Mouse (Mus musculus) left cerebral cortex, adult 2 months (tissue): ENCODE data around the gene Ap1s2. TPM values are rescaled to one million over a fixed set of nuclear protein-coding genes. Genes with fewer than 3 reads are reported as not detected.

Experiments
- DNase-seq, 2 experiments: peaks; one replicate each; pipeline ENCODE4 v3.0.0; 2021 to 2022; ENCODE audit warnings: low spot score in 2 of 2, mixed read lengths in 1 of 2; ENCODE audit errors: extremely low spot score in 1 of 2
- H3K27ac ChIP-seq: fragments of 200-600 bp; 2 replicates; pipeline ENCODE4 v1.8.1; 2022
- H3K4me3 ChIP-seq: fragments of 200-600 bp; 2 replicates; pipeline ENCODE4 v1.8.1; 2022
- CTCF ChIP-seq: fragments of 200-600 bp; IDR thresholded peaks from 2 replicates; pipeline ENCODE4 v1.8.1; 2022; ENCODE audit warnings: antibody characterized with exemption, mild to moderate bottlenecking, moderate library complexity
- intact Hi-C: fragments of 180-260 bp; cut with DNase I; formaldehyde crosslinking; loops from one replicate; pipeline ENCODE4 v1.15.1; 2025
- long read RNA-seq, 2 experiments: library from polyadenylated mRNA; stranded (forward); transcript quantifications; one replicate each; pipeline ENCODE4 v2.0.0; 2021; ENCODE audit warnings: borderline mapping rate in 2 of 2
- total RNA-seq, 2 experiments: library from RNA; stranded (reverse); gene quantifications; 2 replicates each; pipeline ENCODE4 v1.2.3; 2021

Ap1s2 gene
- total RNA-seq: 10 to 100 TPM; 30.3 to 39.9 TPM
- long read RNA-seq, experiment 1, partial matches to known transcripts: 0 of 30 reads
- long read RNA-seq, experiment 1, other reads (novel, unspliced or antisense): 26 of 30 reads
- long read RNA-seq, experiment 2, partial matches to known transcripts: 1 of 23 reads
- long read RNA-seq, experiment 2, other reads (novel, unspliced or antisense): 19 of 23 reads

DNA sequence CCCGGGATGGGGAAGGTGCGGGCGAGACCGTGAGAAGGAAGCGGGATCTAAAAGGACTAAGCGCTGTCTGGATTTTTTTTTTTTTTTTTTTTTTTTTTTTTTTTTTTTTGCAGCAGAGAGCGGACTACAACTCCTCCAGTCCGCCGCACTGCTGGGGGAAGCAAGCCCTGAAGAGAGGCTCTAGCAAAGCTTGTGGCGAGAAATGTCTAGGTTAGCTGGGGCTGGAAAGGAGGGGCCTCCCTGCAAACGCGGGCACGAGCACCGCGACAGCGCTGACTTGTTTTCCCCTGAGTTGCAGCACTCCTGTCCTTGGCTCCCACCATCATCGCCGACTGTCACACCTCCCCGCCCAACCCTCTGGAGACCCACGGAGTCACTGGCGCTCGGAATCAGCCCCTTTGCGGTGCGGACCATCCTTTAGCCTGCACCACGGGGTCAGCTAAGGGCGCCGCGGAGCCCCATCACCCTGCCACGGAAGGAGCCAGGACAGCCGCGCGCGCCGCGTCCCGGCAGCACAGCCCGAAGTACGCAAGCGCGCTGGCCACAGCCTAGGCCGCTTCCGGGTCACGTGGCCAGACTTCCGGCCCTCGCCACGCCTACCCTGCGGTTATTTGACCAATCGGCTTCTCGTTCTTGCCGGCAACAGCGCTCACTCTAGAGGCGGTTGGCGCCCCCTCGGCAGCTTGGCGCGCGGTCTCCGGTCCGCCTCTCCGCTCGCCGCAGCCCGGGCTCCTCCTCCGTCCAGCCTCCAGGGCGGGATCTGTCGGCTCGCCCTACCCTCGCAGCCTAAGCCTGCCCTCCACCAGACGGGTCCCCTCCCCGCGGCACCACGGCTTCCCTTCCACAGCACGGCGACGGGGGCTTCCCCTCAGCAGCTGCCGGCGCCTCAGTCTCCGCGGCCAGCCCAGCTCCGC is at the start of gene Ap1s2:
TSS of gene Ap1s2 (plus strand) at position 681 of the 914 bp plus-strand sequence.
- TF ChIP-seq CTCF: peak; percentile 23
- intact Hi-C loops: loop anchor here (1.0 to 2.0 kb wide), 3 partner anchors 50 to 81 kb away; partner anchors contain the start of gene Zrsr2
- Histone ChIP-seq H3K4me3 (peak within 1 kb of the TSS; percentile 64), H3K27ac (peak within 1 kb of the TSS; percentile 72)
- DNase-seq: peak; percentile 89 to 93

DNA sequence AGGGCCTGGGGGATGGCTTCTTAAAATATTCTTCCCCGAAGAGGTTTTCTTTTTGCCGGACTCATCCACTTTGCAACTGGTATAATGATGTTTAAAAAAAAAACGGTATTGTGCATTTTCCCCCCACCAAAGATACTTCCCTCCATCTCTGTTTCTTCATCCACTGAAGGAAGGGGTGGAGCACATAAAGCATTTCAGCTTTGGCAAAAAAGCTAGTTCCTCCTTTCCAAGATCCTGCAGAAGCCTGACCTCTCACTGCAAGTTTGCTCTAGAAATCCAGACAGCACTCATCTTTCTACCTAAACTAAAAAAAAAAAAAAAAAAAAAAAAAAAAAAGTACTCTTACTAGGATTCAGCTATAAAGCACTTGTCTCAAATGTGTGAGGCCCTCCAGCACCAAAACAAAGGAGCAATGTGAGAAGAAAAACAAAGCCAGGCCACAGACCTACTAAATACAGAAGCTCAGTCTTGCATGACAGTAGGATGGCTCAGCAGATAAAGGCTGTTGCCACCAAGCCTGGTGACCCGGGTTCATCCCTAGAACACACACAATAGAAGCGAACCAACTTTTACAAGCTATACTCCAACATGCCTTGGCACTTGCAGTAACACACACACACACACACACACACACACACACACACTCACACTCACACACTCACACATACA is 41.0 kb upstream of the Ap1s2 start:
- intact Hi-C loops: no loop called here
- no peak overlapping the region for H3K4me3 ChIP-seq
- no peak for TF ChIP-seq CTCF
- no peak overlapping the region for H3K27ac ChIP-seq
- DNase-seq: no peak

DNA sequence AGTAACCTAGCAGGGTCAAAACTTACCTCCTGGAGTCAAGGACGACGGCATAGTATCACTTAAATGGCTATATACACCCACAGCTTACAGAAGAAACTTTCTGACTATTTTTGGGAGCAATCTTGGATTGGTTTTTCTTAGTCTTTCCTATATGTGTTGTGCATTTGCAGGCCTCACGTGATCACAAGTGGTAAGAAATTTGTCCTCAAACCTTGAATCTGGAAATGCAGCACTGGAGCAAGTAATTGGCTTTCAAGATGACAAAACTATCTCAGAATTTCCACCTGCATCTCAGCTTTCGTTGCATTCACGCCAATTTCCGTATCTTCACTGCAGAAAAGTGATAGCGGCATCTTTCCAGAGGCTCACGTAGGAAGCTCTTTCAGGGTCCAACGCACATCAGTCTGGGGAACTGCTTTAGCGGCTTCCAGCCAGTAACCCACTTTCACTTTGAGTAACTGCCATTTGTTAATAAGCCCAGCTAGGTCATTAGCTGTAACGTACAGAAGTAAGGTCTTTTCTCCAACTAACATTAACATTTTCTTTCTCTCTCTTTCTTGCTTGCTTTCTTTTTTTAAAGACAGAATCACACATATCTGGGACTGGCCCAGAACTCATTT is 40.0 kb upstream of the Ap1s2 start:
- TF ChIP-seq CTCF: no peak
- H3K27ac ChIP-seq: no peak overlapping the region
- H3K4me3 ChIP-seq: no peak overlapping the region
- no peak for DNase-seq
- intact Hi-C loops: no loop called here

DNA sequence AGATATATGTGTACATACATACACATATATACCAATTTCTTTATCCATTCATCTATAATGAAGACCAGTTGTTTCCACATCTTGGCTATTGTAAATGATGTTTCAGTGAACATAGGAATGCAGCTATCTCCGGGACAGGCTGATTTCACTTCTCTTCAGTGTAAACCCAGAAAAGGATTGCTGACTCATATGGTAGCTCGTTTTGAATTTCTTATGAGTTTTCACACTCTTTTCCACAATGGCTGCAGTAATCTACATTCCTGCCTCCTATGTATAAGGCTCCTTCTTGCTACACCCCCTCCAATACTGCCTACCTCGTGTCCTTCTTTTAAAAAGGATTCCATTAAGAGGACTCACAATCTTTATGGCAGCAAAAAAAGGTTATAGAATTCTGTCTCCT is 32.9 kb upstream of the Ap1s2 start:
- no peak overlapping the region for H3K4me3 ChIP-seq
- DNase-seq: no peak
- intact Hi-C loops: no loop called here
- no peak overlapping the region for H3K27ac ChIP-seq
- TF ChIP-seq CTCF: no peak

DNA sequence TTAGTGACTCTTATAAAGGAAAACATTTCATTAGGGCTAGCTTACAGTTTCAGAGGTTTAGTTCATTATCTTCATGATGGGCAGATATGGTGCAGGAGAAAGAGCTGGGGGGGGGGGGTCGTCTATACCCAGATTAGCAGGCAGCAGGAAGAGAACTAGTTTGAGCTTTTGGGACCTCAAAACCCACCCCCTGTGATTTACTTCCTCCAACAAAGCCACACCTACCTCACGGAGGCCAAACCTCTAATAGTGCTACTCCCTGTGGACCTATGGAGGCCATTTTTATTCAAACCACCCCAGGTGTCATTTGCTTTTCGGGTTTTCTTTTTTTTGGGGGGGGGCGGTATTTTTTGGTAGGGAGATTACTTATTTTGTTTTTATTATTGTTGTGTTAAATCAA is 32.2 kb upstream of the Ap1s2 start:
- no peak for DNase-seq
- TF ChIP-seq CTCF: no peak
- Histone ChIP-seq H3K4me3 (no peak overlapping the region), H3K27ac (no peak overlapping the region)
- intact Hi-C loops: no loop called here

DNA sequence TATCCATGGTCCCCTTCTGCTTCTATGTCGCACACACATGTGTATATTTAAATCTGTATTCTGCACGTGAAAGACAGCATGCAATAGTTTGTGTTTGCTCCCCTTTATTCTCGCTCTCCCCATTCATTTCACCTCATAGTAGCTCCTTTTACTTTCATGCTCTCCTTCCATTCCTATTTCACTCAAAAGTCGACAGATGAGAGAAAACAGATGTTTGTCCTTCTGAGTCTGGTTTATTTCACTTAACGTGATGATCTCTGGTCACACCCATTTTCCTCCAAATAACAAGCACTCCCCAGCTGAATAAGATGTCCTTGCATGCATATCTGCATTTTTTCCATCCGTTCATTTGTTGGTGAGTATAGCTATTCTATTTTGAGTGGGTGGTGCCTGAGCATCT is 29.8 kb upstream of the Ap1s2 start:
- intact Hi-C loops: loop anchor here (2.0 kb wide), 1 partner anchor 30 kb away; no protein-coding TSS in a partner anchor
- no peak for DNase-seq
- Histone ChIP-seq H3K4me3 (no peak overlapping the region), H3K27ac (no peak overlapping the region)
- no peak for TF ChIP-seq CTCF

DNA sequence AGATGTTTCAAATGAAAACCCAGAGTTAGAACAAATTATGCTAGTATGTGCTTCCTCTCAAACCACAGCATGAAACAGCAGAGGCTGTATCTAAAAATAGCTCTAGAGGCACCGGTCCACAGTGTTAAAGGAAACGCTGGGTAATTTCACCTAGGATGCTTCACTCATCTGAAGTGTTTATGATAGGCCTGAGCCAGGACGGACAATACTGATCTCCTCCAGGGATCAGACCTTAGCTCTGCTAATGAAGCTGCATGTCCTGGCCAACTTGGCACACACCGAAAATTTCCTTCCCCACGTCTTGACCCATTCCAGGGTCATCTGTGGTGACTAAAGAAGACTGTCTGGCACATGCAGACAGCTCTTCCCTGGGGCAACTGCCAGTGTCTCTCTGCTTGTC is 29.4 kb upstream of the Ap1s2 start:
- intact Hi-C loops: loop anchor here (2.0 kb wide), 1 partner anchor 31 kb away; no protein-coding TSS in a partner anchor
- H3K27ac ChIP-seq: peak overlapping the region; percentile 42; the same call in 1 of the 2 replicates
- no peak for TF ChIP-seq CTCF
- no peak for DNase-seq
- no peak overlapping the region for H3K4me3 ChIP-seq

DNA sequence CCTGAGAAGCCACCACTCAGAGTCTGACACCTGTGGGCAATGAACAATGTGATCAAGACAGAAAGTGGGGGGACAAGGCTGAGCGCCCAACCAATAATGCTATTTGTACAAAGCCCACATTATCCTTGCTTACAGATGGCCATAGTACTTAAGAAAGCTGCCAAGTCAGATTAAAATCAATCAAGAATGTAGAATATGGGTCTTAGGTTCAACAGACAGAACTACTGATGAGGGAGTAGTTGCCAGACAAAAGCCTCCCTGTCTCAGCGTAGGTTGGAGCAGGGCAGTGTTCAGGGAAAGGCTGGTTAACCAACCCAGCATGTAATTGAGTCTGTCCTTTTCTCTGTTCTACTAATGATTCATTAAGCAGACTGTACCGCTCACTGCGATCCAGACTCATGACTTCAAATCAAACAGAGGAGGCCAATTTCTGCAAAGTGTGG is 23.3 kb upstream of the Ap1s2 start:
- intact Hi-C loops: no loop called here
- H3K4me3 ChIP-seq: no peak overlapping the region
- H3K27ac ChIP-seq: no peak overlapping the region
- DNase-seq: no peak
- no peak for TF ChIP-seq CTCF

DNA sequence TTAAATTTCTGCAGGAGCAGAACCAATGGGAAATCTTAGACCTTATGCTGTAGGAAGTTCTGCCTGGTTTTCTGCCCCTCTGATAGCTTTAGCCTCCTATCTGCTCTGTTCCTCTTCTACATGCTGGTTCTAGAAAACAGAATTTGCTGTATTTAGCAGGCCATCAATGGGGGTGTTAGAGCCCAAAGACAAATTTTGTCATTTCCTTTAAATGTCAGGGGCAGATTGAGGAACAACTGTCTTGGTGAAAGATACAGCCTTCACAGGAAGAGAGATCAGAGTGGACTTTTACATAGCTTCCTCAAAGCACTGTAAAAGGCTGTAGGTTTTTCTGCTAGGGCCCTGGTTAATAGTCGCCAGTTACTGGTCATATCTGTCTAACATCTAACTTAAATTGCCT is 11.5 kb upstream of the Ap1s2 start:
- Histone ChIP-seq H3K4me3 (no peak overlapping the region), H3K27ac (no peak overlapping the region)
- no peak for TF ChIP-seq CTCF
- DNase-seq: no peak
- intact Hi-C loops: no loop called here

DNA sequence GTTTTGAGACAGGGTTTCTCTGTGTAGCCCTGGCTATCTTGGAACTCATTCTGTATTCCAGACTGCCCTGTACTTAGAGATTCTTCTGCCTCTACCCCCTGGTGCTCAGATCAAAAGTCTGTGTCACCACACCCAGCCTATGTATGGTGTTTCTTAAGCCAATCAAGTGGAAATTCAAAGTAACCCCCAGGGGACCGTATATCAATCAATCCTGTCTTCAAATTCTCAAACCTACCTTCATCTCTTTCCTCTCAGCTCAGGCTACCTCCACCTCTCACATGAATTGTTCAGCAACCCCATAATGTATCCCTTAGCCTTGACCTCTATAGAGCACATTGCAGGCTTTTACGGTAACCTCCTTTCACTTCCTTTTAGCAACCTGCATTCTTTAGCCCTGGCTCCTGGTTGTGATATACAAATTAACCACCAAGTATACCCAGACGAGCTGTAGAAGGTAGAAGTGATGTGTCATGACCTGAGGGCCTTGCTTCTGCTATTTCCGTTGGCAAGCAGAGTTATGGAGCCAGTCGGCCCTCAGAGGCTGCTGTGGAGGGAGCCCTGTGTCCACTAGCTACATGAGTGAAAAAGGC is 9.3 kb upstream of the Ap1s2 start:
- H3K27ac ChIP-seq: no peak overlapping the region
- no peak for DNase-seq
- TF ChIP-seq CTCF: no peak
- no peak overlapping the region for H3K4me3 ChIP-seq
- intact Hi-C loops: no loop called here

DNA sequence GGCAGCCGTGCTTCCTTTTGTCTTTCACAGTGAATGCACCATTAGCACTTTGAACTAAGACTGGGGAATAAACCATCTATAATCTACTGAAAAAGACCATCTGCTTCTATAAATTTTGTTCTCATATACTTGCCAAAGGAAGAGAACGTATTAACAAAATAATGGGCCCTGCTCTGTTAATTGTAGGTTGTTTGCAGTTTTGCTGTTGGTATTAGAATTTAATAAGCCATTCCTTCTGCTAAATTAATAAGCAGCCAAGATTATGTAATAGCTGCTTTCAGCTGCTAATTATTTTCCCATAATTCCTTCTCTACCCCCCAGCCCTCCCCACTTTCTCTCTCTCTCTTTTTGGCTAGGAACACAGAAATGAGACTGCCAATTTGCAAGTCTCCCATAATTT is 2.0 kb upstream of the Ap1s2 start:
- intact Hi-C loops: no loop called here
- no peak for DNase-seq
- H3K4me3 ChIP-seq: no peak overlapping the region
- no peak for TF ChIP-seq CTCF
- no peak overlapping the region for H3K27ac ChIP-seq
